1 mouse cellular context compared by ENCODE assay signal in the genomic region with DNA sequence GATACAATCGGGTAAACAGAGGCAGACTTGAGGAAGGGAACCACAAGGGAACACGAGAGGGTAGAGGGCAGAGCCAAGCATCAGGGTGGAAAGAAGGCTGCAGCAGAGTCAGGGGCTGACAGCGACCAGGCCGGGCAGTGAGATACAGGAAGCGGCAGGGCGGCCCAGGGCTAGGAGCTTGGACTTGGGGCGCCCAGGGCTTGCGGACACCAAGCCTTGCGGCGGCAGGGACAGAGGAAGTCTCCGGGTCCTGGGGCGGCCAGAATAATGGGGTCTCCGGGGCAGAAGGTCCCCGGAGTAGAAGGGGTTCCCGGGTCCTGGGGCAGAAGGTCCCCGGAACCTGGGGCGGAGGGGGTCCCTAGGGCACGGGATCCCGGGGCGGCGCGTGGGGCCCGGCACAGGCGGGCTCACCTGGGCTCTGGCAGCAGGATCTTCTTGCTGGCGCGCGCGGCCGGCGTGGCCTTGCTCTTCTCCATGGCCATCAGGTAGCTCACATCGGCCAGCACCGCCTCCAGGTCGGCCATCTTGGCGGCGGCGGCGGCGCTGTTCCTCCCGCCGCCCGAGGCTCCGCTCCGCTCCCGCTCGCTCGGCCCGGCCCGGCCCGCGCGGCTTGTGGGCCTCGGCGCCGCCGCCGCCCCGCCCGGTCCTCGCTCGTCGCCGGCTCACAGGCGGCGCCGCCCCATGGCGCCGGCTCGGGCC.
TF ChIP-seq lines count a peak whose summit lies in the region.

No protein-coding gene starts in this region.

TF ChIP-seq in CH12.LX, 34 proteins besides CTCF, POLR2A, EP300 and RAD21 (continued from another document):
- peak; percentile 32; the same call in 1 of the 2 replicates for TF ChIP-seq BHLHE40 (IDR thresholded peaks at IDR 0.05; ENCODE audit: low read depth, low read length)
- no peak for TF ChIP-seq TBP (conservative IDR thresholded peaks at IDR 0.05; ENCODE audit: low read depth, low read length)
- 0 out of 2 replicates have a peak, but pooled peaks have one; percentile 24 for TF ChIP-seq TCF12 (IDR thresholded peaks at IDR 0.05; ENCODE audit: low read depth, low read length)
- TF ChIP-seq ZMIZ1 (IDR thresholded peaks at IDR 0.05; ENCODE audit: low read depth, low read length), result no peak
